Mouse (Mus musculus) cerebellum, adult (tissue): ENCODE data around the gene Commd1.

Experiments
- ATAC-seq: cut with Nextera tagmentation; 2 replicates; pipeline ENCODE4 v1.9.2; 2017; ENCODE audit warnings: mild to moderate bottlenecking, moderate library complexity, mixed read lengths; ENCODE audit not compliant: insufficient number of reproducible peaks, low FRiP score, low TSS enrichment

Commd1 gene

DNA sequence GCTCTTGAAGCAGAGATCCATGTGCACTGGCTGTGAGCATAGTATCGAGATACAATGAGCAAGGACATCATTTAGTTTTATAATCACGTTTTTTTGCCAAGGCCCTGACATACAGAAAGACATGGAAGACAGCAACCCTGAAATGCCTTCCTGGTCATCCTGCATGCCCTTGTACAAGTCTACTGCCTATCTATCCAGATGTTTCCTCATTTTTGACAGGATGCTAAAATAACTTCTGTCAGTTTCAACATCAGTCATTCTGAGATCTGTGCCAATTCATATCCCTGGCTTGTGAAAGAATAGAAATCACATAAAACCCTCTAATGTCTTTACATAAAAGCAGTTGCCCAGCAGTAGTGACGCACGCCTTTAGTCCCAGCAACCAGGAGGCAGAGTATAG lies 85.1 kb downstream of the Commd1 start:
- no peak for ATAC-seq

DNA sequence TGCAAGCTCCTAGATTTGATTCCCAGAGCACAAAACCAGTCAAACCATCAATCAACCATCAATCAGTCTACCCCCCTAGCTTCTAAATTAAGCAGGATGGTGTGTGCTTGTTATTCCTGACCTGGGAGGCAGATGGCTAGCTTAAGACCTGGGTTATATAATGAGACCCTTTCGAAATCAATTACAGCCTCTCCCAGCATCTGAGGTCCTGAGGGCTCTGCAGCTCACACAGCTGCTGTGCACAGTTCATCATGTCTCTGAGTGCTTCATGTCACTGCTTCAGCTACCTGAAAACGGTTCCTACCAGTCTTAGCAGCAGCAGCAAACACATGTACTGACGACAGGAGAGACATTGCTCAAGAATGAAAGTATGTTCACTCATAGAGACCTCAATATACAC lies 89.1 kb downstream of the Commd1 start:
- no peak for ATAC-seq

DNA sequence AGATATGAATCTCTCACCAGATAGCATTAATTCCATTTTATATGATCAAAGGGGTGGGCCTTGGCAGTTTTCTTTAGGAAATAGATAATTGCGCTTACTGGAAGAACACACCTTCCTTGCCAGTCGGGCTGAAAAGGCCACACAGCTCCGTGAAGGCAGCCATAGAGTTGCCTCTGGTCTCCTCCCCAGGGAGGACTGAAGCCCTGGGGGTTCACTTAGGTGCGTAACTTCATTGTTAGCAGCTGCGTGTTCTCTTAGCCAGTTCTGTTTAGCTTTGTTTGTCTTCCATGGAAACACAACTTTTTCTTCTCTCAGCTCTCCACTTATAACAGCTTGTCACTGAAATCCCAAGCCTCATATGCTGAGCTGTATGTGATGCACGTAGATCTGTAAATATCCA lies 89.7 kb downstream of the Commd1 start:
- no peak for ATAC-seq

DNA sequence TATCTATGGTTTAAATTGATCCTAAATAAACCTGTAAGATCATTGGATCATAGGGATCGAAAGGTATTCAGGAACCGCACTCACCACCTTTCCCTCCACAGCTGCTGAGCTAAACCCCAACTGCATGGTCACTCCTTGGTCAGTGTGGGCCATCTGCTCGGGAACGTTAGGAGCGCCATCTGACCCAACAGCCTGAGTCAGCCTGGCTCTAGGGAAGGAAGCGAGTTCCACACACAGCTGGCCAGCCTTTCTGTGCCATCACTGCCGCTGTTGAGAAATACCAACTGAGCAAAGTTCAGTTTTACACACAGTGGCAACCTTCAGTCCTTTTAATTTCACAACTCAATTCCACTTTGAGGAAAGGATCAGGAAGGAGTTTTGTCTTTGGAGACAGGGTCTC lies 90.3 kb downstream of the Commd1 start:
- ATAC-seq = no peak

DNA sequence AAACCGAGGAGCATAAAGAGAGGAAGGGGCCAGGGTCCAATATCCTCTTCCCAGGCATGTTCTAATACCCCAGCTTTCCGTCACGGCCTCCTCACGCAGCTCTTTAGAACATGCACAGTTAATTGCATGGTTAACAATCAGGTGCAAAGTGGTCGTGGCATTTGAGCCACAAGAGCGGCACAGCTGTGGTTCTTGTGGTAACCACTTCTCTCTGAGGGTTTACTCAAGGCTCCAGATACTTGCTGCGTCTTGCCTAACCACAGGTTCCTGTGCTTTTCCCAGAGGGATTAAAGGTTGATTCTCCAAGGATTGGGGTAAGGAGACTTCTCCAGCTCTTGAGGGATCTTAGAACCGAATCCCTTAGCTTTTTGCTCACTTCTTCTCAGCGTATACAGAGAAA lies 90.9 kb downstream of the Commd1 start:
- ATAC-seq = no peak

DNA sequence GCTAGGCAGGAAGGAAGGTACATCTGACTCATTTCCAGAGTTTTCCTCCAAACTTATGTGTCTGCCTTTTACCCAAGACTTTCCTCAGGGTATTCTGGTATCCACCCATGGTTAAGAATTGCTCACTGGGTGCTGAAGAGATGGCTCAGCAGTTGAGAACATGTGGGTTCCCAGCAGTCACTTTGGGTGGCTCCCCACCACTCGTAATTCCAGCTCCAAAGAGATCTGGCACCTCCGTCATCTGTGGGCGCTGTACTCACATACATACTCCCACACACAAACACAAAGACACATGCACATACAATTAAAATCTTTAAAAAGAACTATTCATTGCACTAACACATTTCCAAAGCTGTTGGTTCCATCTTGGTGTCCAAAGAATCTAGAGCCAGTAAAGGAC lies 93.0 kb downstream of the Commd1 start:
- ATAC-seq = no peak

DNA sequence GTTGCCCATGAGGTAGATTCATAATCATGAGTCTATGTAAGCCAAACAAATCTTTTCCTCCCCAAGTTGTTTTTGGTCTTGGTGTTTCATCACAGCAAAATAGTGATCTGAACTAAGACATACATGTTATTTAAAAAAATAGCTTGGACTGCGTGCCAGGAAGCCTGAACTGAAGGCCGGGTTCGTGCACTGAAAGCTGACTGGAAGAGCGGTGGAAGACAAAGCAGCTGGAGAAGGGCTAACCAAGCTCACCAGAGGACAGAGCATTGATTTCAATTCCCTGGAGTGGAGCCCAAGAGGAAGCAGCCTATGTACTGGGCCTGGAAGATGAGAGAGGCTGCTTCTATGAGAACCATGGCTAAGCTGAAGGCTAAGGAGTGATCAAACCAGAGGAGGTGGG lies 95.2 kb downstream of the Commd1 start:
- no peak for ATAC-seq

DNA sequence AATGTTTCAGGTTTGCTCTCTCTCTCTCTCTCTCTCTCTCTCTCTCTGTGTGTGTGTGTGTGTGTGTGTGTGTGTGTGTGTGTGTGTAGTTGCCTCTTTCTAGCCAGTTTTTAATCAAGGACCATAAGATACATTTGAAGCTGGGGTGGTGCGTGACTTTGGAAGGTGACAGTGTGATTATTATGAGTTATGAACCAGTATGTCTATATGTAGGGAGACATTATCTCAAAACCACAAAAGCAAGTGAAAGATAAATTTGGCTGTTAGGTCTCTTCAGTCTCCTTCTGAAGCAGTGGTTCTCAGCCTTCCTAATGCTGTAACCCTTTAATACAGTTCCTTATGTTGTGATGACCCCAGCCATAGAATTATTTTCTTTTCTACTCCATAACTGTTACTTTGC lies 96.8 kb downstream of the Commd1 start:
- no peak for ATAC-seq

DNA sequence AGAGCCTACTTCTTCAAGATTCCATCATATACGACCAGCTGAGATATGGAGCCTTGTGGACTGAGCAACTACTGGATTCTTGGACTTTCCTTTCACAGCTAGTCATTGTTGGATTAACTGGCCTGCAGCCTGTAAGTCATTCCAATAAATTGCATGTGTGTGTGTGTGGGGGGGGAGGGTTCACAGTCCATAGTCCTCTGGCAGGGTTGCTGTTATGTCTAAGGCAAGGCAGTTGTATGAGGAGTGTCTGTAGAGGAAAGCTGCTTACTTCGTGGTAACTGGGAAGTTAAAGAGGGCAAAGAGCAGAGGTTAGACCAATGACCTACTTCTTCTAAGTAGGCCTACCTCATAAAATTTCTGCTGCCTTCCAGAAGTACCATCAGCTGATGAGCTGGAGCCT lies 98.5 kb downstream of the Commd1 start:
- ATAC-seq = no peak

DNA sequence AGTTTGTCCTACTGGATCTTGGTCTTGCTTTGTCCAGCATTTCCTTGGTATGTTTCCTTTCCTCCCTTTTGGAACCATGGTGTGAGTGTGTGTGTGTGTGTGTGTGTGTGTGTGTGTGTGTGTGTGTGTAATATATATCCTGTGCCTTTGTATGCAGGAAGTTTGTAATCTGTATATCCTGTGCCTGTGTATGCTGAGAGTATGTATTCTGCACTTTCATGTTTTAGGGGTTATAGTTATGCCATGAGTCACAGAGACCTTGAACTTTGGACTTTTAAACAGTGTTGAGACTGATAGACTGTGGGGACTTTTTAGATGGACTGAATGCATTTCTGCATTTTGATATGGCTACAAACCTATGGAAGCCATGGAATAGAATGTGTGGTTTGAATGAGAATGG lies 99.3 kb downstream of the Commd1 start:
- ATAC-seq = no peak

DNA sequence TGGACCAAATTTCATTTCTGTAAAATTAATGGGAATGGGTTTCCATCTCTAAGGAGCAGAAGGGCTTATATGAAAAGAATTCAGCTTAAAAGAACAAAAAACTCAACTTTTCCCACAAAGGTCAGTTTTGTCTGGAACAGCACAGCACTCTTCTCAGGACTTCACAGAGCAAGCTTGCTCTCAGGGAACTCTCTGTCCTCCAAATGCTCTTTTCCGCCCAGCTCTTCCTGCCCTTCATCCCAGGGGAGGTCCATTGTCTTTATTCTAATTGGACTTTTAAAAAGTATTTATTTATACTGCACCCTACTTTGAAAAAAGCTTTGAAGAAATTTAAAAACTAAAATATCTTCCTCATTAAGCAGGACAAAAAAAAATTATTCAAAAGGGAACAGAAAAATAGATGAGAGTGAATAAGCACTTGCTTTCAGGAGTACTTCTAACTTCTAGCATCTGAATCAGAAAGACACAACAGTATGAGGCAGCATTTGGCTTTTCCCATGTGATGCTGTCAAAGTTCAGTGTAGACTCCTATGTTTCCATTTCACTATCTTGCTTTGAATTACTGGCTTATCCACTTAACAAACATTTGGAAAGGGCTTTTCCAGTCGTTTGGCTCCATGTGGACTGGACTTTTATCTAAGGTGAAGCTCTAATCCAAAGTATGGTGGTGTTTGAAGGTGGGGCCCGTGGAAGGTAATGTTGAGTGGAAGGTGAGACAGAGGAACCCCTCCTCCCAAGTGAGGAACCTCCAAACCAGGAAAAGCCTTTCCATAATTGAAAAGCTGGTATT lies 101.6 kb downstream of the Commd1 start:
- ATAC-seq = no peak

DNA sequence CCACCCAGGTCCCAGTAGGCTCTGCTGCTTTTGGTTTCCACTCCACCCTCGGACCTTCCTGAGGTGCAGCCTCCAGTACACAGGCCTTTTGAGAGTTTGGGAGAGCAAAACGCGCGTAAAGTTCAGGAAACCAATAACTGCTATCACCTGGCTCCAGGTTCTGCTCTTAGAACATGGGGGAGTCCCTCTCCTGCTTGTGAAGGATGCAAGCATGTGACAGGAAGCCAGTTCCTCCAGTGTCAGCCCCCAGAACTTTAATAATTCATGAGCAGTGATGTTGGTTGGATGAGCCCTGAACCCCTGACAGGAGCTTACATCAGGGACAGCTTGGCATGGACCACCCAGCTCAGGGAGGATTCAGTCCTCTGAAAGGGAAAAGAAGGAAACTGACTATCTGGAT lies 102.5 kb downstream of the Commd1 start:
- no peak for ATAC-seq

DNA sequence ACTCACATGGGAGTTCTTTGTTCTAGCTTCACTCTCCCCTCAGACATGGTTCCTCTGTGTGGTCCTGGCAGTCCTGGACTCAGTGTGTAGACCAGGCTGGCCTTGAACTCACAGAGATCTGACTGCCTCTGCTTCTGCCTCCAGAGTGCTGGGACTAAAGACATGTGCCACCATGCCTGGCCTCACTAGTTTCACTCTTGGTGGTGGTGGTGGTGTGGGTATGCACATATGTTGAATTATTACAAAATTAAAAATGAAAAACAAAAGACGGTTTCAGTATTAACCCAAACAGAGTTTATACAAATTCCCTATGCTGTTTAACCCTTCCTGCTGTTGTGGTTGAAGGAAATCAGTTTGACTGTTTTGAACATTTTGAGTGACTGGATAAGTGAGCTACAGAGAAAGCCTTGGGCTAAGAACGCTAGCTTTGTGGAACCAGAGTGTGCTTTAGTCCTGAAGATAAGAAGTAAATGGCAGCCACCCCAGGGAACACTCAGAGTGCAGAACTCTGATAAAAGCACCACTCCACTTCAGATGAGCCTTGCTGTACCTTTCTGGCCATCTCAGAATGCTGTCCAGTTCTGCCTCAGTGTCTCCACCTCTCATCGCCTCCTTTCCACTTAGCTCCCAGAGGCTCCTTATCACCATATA lies 105.4 kb downstream of the Commd1 start:
- no peak for ATAC-seq

DNA sequence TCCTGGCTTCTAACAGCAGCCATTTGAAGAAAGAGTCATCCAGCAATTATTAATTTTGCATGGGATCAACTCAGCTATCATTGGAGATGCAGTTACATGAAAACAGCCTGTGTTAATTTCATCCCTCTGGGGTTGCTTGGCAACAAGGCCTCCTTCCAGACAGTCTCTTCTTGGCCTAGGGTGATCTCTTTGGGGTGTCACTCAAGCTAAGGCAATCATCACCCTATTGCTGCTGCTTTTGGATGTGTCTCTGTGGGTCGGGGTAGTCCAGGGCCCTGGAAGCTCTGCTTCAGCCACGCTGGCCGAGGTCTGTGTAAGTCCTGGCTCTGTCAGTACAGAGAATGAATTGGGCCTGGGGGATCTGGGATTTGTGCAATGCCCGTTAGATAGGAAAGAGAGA lies 106.9 kb downstream of the Commd1 start:
- ATAC-seq = no peak

DNA sequence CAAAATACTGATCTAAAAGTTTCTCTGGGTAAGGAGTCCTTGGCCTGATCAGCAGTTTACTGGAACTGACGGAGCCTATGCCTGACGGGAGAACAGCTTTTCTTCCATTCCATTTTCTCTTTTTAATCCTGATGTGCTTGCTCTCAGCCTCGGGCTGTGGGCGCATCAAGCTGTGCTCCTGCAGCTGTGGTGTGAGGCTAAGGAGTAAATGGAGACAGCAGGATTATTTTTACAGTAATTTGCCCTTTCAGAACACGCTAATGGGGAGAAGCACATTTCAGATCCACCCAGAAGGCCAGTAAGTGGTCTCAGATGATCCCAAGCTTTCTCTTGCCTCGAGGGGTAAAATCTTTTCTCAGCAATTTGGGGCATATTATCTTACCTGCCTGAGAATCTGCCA lies 107.4 kb downstream of the Commd1 start:
- ATAC-seq = no peak

DNA sequence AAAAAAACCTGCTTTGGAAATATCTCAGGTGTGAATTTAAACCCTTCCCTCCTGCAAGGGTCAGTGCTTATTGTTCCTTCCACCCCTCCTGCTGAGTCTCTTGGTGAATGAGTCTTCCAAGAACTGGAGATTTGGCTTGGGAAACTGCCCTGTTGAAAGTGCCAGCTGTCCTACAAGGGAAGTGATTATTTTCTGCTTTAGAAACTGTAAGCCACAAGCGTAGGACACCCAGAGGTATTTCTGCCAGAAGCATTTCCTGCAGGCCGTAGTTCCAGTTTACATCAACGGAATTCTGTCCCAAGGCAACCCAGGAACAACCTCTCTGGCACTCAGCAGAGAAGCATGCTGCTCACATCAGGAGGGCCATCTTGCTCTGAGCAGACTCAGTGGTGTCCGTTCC lies 108.8 kb downstream of the Commd1 start:
- ATAC-seq = peak; percentile 64; the same call in 1 of the 2 replicates

DNA sequence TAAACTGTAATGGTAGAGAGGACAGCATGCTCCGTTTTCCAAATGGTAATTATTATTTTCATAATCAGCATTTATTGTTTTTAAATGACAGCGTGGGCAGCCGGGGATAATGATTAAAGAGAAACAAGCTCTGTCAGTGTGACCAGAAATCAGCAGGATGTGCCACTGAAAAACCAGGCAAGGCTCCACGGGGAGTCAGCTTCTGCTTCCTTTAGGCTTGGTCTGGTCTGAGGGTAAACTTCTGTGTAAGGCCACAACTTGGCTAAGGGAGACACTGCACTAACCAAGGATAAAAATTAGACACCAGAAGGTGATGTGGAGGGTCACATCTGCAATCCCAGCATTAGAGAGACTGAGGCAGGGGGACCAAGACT lies 109.9 kb downstream of the Commd1 start:
- ATAC-seq = no peak

DNA sequence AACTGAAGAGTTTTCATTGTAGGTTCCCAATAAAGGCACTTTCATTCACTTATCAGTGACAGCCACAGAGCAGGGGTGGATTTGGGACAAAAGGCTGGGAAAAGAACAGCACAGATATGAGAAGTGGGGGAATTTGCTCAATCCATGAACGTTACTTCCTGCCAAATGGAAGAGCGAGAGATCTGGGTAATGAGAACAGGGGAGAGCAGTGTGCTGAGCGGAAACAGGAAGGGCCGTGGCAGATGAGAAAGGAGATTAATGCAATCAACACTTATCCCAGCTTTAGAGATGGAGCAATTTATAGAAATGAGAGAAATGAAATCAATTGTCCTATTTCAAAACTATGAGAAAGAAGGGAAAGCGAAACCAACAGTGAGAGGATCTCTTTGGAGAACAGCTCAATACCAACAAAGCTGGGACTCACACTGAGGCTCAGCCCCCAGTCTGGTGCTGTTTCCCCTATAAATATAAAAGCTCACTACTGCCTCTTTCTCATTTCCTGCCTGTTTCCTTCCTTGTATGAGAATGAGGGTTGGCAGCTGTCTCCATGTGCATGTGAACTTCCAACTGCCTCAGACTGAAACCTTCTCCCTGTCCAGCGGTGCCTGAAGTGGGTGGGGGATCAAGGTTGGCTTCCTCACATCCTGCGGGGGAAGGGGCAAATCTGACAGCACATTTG lies 110.4 kb downstream of the Commd1 start:
- ATAC-seq = no peak

DNA sequence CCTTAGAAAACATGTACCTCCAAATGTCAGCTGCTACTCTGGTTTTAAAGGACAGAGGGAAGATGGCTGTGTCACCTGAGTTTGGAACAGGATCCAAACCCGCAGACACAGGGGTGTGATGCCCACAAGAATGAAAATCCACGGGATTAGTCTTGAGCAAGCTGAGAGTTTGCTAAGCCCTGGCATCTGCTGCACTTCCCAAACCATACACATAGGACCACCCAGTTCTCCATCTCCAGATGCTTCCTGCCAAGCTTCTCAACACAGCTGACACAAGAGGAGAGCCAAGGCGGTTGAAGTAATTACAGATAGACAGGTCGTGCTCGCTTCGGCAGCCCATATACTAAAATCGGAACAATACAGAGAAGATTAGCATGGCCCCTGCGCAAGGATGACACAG lies 113.6 kb downstream of the Commd1 start:
- no peak for ATAC-seq

DNA sequence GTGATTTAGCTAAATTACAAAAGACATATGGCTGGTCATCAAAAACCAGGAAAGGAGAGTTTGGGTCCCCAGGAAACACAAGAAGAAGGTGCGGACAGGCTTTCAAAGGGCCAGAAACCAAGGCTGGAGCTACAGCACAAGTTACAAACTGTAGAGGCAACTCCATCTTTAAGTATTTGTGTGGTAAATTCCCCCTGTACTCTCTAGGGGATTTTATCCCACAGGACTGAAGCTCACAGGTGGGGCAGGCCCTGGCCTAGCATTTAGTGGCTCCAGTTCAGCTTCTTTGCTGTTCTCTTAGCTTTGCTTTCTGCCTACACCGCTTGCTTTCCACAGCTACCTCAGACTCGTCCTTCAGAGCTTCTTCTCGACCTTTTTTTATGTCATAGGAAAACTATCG lies 114.5 kb downstream of the Commd1 start:
- no peak for ATAC-seq

DNA sequence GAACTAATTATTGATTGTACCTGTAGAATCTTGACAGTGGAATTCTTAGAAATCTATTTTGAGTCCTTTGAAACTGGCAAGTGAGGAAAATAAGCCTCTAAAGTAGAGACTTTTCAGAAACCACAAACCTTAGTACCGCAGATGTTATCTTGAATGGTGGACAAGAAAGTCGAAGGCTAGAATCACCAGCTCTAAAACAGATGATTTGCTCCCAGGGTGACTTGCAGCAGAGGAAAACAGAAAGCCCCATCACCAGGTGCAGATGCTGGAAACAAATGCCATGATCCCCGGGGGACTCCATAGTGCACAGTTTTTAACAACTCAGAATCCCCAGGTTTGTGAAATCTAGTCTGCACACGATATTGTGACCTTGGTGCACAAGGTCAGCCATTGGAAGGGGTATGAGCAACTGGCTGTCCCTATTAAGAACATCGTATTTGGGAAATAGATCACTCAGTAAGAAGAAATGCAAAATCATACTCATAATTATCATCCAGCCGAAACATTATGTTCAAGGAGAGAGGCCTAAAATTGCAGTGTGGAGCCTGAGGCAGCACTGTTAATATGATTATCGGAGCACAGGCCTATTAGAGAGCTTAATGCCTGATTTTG lies 116.4 kb downstream of the Commd1 start:
- ATAC-seq = no peak
